Comparison of ENCODE assay signal across 9 mouse cellular contexts in genomic region chr11:21998141-21999047, GRCm38 (mm10). TPM values are rescaled to one million over a fixed set of nuclear protein-coding genes. Genes with fewer than 3 reads are reported as not detected.
DNase-seq lines count a peak whose midpoint lies in the region; ATAC-seq and TF ChIP-seq lines count a peak whose summit lies in the region.
"Had no signal": no experiment of that assay in that cellular context is flagged by ENCODE, and none has a peak within 500 bp of the region (broad histone marks: within the 10 kb centered on the region; RNA-seq: fewer than 3 reads in every experiment).

No protein-coding gene starts in this region.

- no peak overlapping the region for H3K9ac ChIP-seq in kidney, embryonic 16.5 days (replicated peaks; ENCODE audit: low read length)
- H3K9ac ChIP-seq in forebrain, embryonic 15.5 days (replicated peaks): peak overlapping the region; percentile 71

- TF ChIP-seq POLR2A in bone marrow macrophage, adult 2 months (IDR thresholded peaks at IDR 0.05; ENCODE audit: borderline replicate concordance, low read depth, low read length): no peak

- 5% methylated on average over 32 of the region's 32 CpGs for WGBS in kidney, embryonic 16.5 days
- 8% methylated on average over 32 of the region's 32 CpGs for WGBS in forebrain, embryonic 15.5 days

- H3K4me1 ChIP-seq in kidney, embryonic 16.5 days (ENCODE audit: insufficient read depth, low read length): peaks cover 32% of the 10 kb centered on the region
- peaks cover 4% of the 10 kb centered on the region for H3K4me1 ChIP-seq in bone marrow macrophage, adult 2 months (ENCODE audit: control insufficient read depth, insufficient read depth, low read length)
- peaks cover 69% of the 10 kb centered on the region for H3K4me1 ChIP-seq in forebrain, embryonic 15.5 days

- no peak for TF ChIP-seq CTCF in bone marrow macrophage, adult 2 months (IDR thresholded peaks at IDR 0.05; ENCODE audit: low read depth, low read length)
- TF ChIP-seq CTCF in gastrocnemius, adult 2 months (IDR thresholded peaks at IDR 0.05): no peak

- H3K9me3 ChIP-seq in kidney, embryonic 16.5 days (ENCODE audit: low read length): no peaks in the 10 kb centered on the region
- no peaks in the 10 kb centered on the region for H3K9me3 ChIP-seq in forebrain, embryonic 15.5 days

- no peak for ATAC-seq in kidney, embryonic 16.5 days (ENCODE audit: low FRiP score, low TSS enrichment)
- ATAC-seq in forebrain, embryonic 15.5 days (replicated peaks): no peak
- peak; percentile 26 for ATAC-seq in megakaryocyte progenitor cell, adult 5-6 weeks (replicated peaks; ENCODE audit: poor library complexity)

- no peak overlapping the region for H3K4me2 ChIP-seq in kidney, embryonic 16.5 days (replicated peaks; ENCODE audit: low read depth, low read length)
- peak overlapping the region; percentile 77 for H3K4me2 ChIP-seq in forebrain, embryonic 15.5 days (replicated peaks)

- H3K4me3 ChIP-seq in kidney, embryonic 16.5 days (ENCODE audit: low read length): no peak overlapping the region
- peak overlapping the region; percentile 7; the same call in 1 of the 2 replicates for H3K4me3 ChIP-seq in bone marrow macrophage, adult 2 months (ENCODE audit: insufficient read depth, low read length)
- H3K4me3 ChIP-seq in forebrain, embryonic 15.5 days: peak overlapping the region; percentile 63
- H3K4me3 ChIP-seq in gastrocnemius, adult 2 months: no peak overlapping the region

- intact Hi-C loops in gastrocnemius, adult 2 months (cut with DNase I): no loop called here
- intact Hi-C loops in gastrocnemius, postnatal 14 days (cut with DNase I; ENCODE audit: low total_unique reads): loop anchor here (10.0 kb wide), 1 partner anchor 206 kb away; no protein-coding TSS in a partner anchor

- H3K27me3 ChIP-seq in kidney, embryonic 16.5 days (ENCODE audit: insufficient read depth, low read length): peaks cover 99% of the 10 kb centered on the region
- H3K27me3 ChIP-seq in forebrain, embryonic 15.5 days: peaks cover 11% of the 10 kb centered on the region; the same call in 1 of the 2 replicates

- no peak overlapping the region for H3K27ac ChIP-seq in kidney, embryonic 16.5 days (ENCODE audit: low read length)
- no peak overlapping the region for H3K27ac ChIP-seq in bone marrow macrophage, adult 2 months (ENCODE audit: insufficient read depth, low read depth, low read length)
- H3K27ac ChIP-seq in forebrain, embryonic 15.5 days (replicated peaks): peak overlapping the region; percentile 72; the same call in 1 of the 2 replicates
- no peak overlapping the region for H3K27ac ChIP-seq in gastrocnemius, adult 2 months

- H3K36me3 ChIP-seq in kidney, embryonic 16.5 days (ENCODE audit: insufficient read depth, low read length): no peaks in the 10 kb centered on the region
- no peaks in the 10 kb centered on the region for H3K36me3 ChIP-seq in forebrain, embryonic 15.5 days

- peak; percentile 48 for DNase-seq in kidney, adult 18-20 months
- DNase-seq in gastrocnemius, adult 2 months: no peak
- no peak for DNase-seq in right cerebral cortex, adult 18-20 months
- no peak for DNase-seq in gastrocnemius, postnatal 14 days

RNA-seq across cellular contexts. Expression of gene Otx1, which starts 4.3 kb away (rescaled TPM):
- polyA plus RNA-seq in kidney, embryonic 16.5 days (2015; fragmentation: Nextera tagmentation; extraction: Ambion mirVana): not detected in 2 replicates
- not detected in 2 replicates for polyA plus RNA-seq in bone marrow macrophage, adult 2 months (2012; ENCODE audit: insufficient read depth, insufficient read length, missing spikeins)
- 9.8 and 10.6 TPM in 2 replicates for polyA plus RNA-seq in forebrain, embryonic 15.5 days (2015; fragmentation: Nextera tagmentation; extraction: Ambion mirVana)
- total RNA-seq in megakaryocyte progenitor cell, adult 5-6 weeks (2015): not detected in 2 replicates
- not detected in 2 replicates for total RNA-seq in megakaryocyte progenitor cell, adult 5-6 weeks (2017)
- not detected for total RNA-seq in gastrocnemius, adult 2 months (2021)
- not detected for total RNA-seq in gastrocnemius, postnatal 14 days (2021)
- total RNA-seq: gastrocnemius, postnatal 4 days had no signal

Comparison
In these comparisons a context has a peak if more than half of its experiments do, and no peak if none do; other contexts are left out.
1. H3K4me3 ChIP-seq: peak in bone marrow macrophage, adult 2 months (single experiment) and forebrain, embryonic 15.5 days (single experiment); none in kidney, embryonic 16.5 days (single experiment) and gastrocnemius, adult 2 months (single experiment).